Mouse (Mus musculus) kidney, adult 2 months (tissue): ENCODE measurements around the gene Slc6a21. TPM values are rescaled to one million over a fixed set of nuclear protein-coding genes. Genes with fewer than 3 reads are reported as not detected.

Experiments used
- DNase-seq: peaks from one replicate; pipeline ENCODE4 v3.0.0; 2021
- H3K27ac ChIP-seq: fragments of 200-500 bp; 2 replicates; pipeline ENCODE4 v1.5.1; 2012; ENCODE audit warnings: low read depth, low read length, control low read depth, inconsistent platforms; ENCODE audit not compliant: insufficient read depth
- H3K27me3 ChIP-seq: fragments of 200-500 bp; replicated peaks from 2 replicates; pipeline ENCODE4 v1.6.1; 2012; ENCODE audit warnings: mild to moderate bottlenecking, moderate library complexity, low read length, inconsistent platforms; ENCODE audit not compliant: control insufficient read depth, insufficient read depth
- H3K36me3 ChIP-seq: fragments of 200-500 bp; 2 replicates; pipeline ENCODE4 v1.6.1; 2012; ENCODE audit warnings: mild to moderate bottlenecking, moderate library complexity, low read length, inconsistent platforms; ENCODE audit not compliant: control insufficient read depth, insufficient read depth
- H3K4me1 ChIP-seq: fragments of 200-500 bp; 2 replicates; pipeline ENCODE4 v1.6.1; 2011; ENCODE audit warnings: low read length; ENCODE audit not compliant: control insufficient read depth, insufficient read depth
- H3K4me3 ChIP-seq: fragments of 200-500 bp; 2 replicates; pipeline ENCODE4 v1.5.1; 2011; ENCODE audit warnings: mild to moderate bottlenecking, low read depth, low read length, control low read depth; ENCODE audit not compliant: insufficient read depth
- CTCF ChIP-seq: fragments of 200-500 bp; conservative IDR thresholded peaks from 2 replicates; pipeline ENCODE4 v1.5.1; 2011; ENCODE audit warnings: low read depth, mild to moderate bottlenecking, control low read depth, low read length, moderate library complexity, mixed read lengths; ENCODE audit not compliant: insufficient read depth, insufficient read length
- POLR2A ChIP-seq: fragments of 200-500 bp; IDR thresholded peaks from one replicate; pipeline ENCODE4 v1.6.1; 2011; ENCODE audit warnings: low read depth, low read length, control low read depth
- WGBS: fragments of 180-500 bp; shearing (Covaris S2); methylation state at CpG from one replicate; pipeline ENCODE4 v1.1.7; 2018; 5-methylcytosine and 5-hydroxymethylcytosine counted together
- polyA plus RNA-seq: library from polyadenylated mRNA; depleted of rRNA; stranded (reverse); fragments of >200 nt; gene quantifications from 2 replicates; pipeline ENCODE4 v1.2.3, GENCODE M21; 2012

Gene Slc6a21
- polyA plus RNA-seq, 1 experiment, result 0.14 TPM

DNA sequence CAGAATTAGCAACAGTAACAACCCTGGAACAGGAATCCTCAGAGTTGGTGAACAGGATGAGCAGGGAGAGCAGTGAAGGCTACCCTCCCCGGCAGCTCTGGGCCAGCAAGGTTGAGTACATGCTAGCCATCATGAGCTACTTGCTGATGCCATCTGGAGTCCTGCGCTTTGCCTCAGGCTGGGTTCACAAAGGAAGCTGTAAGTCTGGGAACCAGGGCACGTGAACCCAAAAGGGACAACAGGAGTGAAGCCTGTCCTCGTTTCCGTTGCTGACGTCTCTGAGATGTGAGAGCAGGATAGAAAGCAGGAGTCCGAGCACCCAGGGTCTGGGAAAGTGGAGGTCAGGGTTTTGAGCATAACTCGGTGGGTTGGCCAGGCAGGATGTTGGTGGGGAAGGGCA is 18.0 kb upstream of the Slc6a21 start:
- DNase-seq, result no peak
- no peak overlapping the region for H3K4me3 ChIP-seq
- H3K27ac ChIP-seq, result no peak overlapping the region
- no peaks in the 10 kb centered on the region for H3K36me3 ChIP-seq
- 86% methylated on average over 8 of the region's 8 CpGs for WGBS
- TF ChIP-seq POLR2A (no peak), CTCF (no peak)
- no peaks in the 10 kb centered on the region for H3K27me3 ChIP-seq
- no peaks in the 10 kb centered on the region for H3K4me1 ChIP-seq

- no peak overlapping the region for H3K4me3 ChIP-seq
- H3K36me3 ChIP-seq, result no peaks in the 10 kb centered on the region
- TF ChIP-seq CTCF (no peak), POLR2A (no peak)
- H3K27me3 ChIP-seq, result no peaks in the 10 kb centered on the region
- no peaks in the 10 kb centered on the region for H3K4me1 ChIP-seq
- DNase-seq, result no peak
- no peak overlapping the region for H3K27ac ChIP-seq
- WGBS, result 65% methylated on average over 7 of the region's 7 CpGs
Observed at GRCm38 (mm10) chr7:45262266-45262665, 15.0 kb upstream of the Slc6a21 start.

GRCm38 (mm10) chr7:45263006-45263607 is 14.2 kb upstream of the Slc6a21 start:
- no peak for TF ChIP-seq CTCF
- WGBS, result 79% methylated on average over 7 of the region's 7 CpGs
- Histone ChIP-seq H3K4me3 (no peak overlapping the region), H3K4me1 (no peaks in the 10 kb centered on the region), H3K27ac (no peak overlapping the region), H3K36me3 (no peaks in the 10 kb centered on the region), H3K27me3 (no peaks in the 10 kb centered on the region)
- no peak for DNase-seq

GRCm38 (mm10) chr7:45264348-45264747 is 13.0 kb upstream of the Slc6a21 start:
- Histone ChIP-seq H3K4me1 (no peaks in the 10 kb centered on the region), H3K27ac (no peak overlapping the region), H3K27me3 (no peaks in the 10 kb centered on the region), H3K4me3 (no peak overlapping the region), H3K36me3 (no peaks in the 10 kb centered on the region)
- TF ChIP-seq POLR2A, result no peak
- peak; percentile 60 for TF ChIP-seq CTCF
- DNase-seq, result peak; percentile 13
- 59% methylated on average over 3 of the region's 3 CpGs for WGBS

DNA sequence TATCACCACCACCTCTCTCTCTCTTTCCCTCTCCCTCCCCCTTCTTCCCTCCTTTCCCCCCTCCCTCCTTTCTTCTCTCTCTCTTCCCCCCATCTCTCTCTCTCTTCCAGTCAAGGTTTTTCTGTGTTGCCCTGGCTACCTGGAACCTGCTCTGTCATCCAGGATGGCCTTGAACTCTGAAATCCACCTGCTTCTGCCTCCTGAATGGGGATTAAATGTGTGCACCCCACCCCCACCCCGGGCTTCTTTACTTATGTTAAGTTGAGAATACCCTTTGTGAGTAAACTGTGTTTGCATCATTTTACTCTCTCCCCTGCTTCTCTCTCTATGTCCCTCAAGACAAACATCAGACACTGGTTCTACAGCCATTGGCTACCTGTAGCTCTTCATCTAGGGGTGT is 11.8 kb upstream of the Slc6a21 start:
- Histone ChIP-seq H3K27me3 (no peaks in the 10 kb centered on the region), H3K27ac (no peak overlapping the region), H3K4me3 (no peak overlapping the region), H3K36me3 (no peaks in the 10 kb centered on the region), H3K4me1 (no peaks in the 10 kb centered on the region)
- no peak for DNase-seq
- WGBS, result 77% methylated on average over 1 of the region's 1 CpGs
- TF ChIP-seq POLR2A, result no peak

DNA sequence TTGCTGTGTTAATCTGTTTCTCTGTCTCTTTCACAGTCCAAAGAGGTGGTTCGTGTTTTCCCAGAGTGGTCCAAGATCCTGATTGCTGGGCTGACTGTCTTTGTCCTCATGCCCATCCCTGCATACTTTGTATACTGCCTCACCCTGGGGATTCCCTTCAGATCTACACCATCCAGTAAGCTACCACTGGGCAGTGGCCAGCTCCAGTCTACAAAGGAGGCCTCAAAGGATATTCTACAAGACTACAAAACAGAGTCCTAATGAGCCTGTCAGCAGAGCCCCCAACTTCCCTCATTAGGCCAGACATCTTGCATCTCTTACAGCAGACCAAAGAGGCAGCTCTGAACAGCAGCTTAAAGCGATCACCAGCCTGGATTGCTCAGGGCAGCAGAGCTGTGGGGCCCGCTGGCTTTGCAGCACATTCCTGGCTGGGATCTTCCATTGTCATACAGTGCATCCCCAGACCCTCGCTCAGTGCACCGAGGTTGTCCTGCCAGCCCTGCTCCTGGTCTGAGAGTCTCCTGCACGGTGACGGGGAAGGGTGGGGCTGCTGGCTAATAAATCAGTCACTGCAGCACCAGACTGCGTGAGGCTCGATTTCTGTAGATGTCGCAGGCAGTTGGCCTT is 4.4 kb upstream of the Slc6a21 start:
- Histone ChIP-seq H3K4me3 (no peak overlapping the region), H3K27ac (no peak overlapping the region), H3K36me3 (no peaks in the 10 kb centered on the region), H3K4me1 (no peaks in the 10 kb centered on the region), H3K27me3 (no peaks in the 10 kb centered on the region)
- 56% methylated on average over 10 of the region's 10 CpGs for WGBS
- no peak for DNase-seq
- TF ChIP-seq POLR2A (no peak), CTCF (no peak)

- 88% methylated on average over 8 of the region's 8 CpGs for WGBS
- Histone ChIP-seq H3K27ac (no peak overlapping the region), H3K4me1 (no peaks in the 10 kb centered on the region), H3K27me3 (no peaks in the 10 kb centered on the region), H3K4me3 (no peak overlapping the region), H3K36me3 (no peaks in the 10 kb centered on the region)
- DNase-seq, result no peak
- TF ChIP-seq CTCF, result no peak
- TF ChIP-seq POLR2A, result no peak
Observed at GRCm38 (mm10) chr7:45273672-45274071, 3.6 kb upstream of the Slc6a21 start.
